Comparison of ENCODE assay signal across 8 mouse cellular contexts in the genomic region with DNA sequence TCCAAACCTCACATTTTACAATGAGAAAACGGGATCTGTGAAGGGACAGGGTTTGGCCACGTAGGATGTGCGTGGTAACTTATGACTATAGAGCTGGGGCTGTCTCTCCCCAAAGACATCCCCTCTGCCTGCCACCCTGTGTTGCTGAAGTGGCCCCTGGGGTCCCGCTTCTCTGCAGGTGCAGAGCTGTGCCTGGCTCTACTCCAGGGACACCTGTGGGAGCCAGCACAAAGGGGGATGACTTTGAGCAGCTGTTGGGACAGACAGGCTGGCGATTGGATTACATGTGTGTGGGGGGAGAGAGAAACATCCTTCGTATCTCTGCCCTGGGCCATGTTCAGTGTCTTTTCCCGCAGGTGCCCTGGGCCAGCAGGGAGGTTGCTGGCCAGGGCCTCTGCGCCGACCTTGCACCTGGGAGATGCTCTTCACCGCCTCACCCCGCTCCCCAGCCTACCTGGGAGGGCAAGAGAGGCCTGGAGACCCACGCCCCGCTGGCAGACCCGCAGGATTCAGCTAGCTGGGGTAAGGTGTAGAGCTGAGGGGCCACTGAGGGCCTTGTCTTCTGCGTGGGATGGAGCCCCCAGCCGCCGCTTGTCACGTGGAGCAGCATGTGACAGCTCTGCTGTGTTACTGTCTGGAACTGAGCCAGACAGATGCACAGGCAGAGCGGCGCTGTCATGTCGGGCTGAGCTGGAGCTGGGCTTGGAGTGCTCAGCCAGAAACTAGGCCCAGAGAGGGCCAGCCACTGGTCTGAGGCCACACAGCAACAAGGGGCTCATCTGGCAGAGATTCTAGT. TPM values are rescaled to one million over a fixed set of nuclear protein-coding genes. Genes with fewer than 3 reads are reported as not detected.
DNase-seq lines count a peak whose midpoint lies in the region; ATAC-seq lines count a peak whose summit lies in the region.

No protein-coding gene starts in this region.

- peak overlapping the region; percentile 58 for H3K9ac ChIP-seq in heart, embryonic 13.5 days
- H3K9ac ChIP-seq in limb, embryonic 15.5 days: no peak overlapping the region

- no peaks in the 10 kb centered on the region for H3K36me3 ChIP-seq in heart, embryonic 13.5 days
- no peaks in the 10 kb centered on the region for H3K36me3 ChIP-seq in limb, embryonic 15.5 days

- no peak for DNase-seq in heart, adult 18-20 months
- peak; percentile 16 to 66 for DNase-seq in spleen, postnatal 4 days (ENCODE audit: low spot score in 2 of 2)
- DNase-seq in spleen, postnatal 14 days (ENCODE audit: low spot score in 2 of 2): no peak
- DNase-seq in thymus, postnatal 4 days: peak; percentile 62

- peak overlapping the region; percentile 27 for H3K4me2 ChIP-seq in heart, embryonic 13.5 days
- no peak overlapping the region for H3K4me2 ChIP-seq in limb, embryonic 15.5 days

- H3K9me3 ChIP-seq in heart, embryonic 13.5 days: no peaks in the 10 kb centered on the region
- no peaks in the 10 kb centered on the region for H3K9me3 ChIP-seq in limb, embryonic 15.5 days

- H3K27me3 ChIP-seq in heart, embryonic 13.5 days (replicated peaks): no peaks in the 10 kb centered on the region
- H3K27me3 ChIP-seq in limb, embryonic 15.5 days: no peaks in the 10 kb centered on the region

- WGBS in heart, embryonic 13.5 days: 67% methylated on average over 21 of the region's 21 CpGs
- WGBS in limb, embryonic 15.5 days: 61% methylated on average over 21 of the region's 21 CpGs

- no peak for ATAC-seq in heart, embryonic 13.5 days (ENCODE audit: extremely low read depth, insufficient number of reproducible peaks, low FRiP score, low TSS enrichment)
- no peak for ATAC-seq in limb, embryonic 15.5 days (ENCODE audit: insufficient number of reproducible peaks, low FRiP score, low TSS enrichment, low read depth)
- no peak for ATAC-seq in monocyte, adult 5-6 weeks (replicated peaks; ENCODE audit: insufficient number of reproducible peaks, low FRiP score, low TSS enrichment, poor library complexity, severe bottlenecking)
- no peak for ATAC-seq in inflammation-experienced regulatory T-cells, adult 6 months

- no peak overlapping the region for H3K4me3 ChIP-seq in heart, embryonic 13.5 days
- no peak overlapping the region for H3K4me3 ChIP-seq in limb, embryonic 15.5 days

- peak overlapping the region; percentile 87 for H3K27ac ChIP-seq in heart, embryonic 13.5 days (replicated peaks)
- H3K27ac ChIP-seq in limb, embryonic 15.5 days: peak overlapping the region; percentile 76

- H3K4me1 ChIP-seq in heart, embryonic 13.5 days: peaks cover 39% of the 10 kb centered on the region
- H3K4me1 ChIP-seq in limb, embryonic 15.5 days: peaks cover 41% of the 10 kb centered on the region

RNA-seq across cellular contexts. Expression of a gene that starts 0.9 kb away (rescaled TPM):
- 2.2 and 2.3 TPM in 2 replicates for polyA plus RNA-seq in heart, embryonic 13.5 days (2015; fragmentation: Nextera tagmentation; extraction: Ambion mirVana)
- total RNA-seq in heart, adult 18-20 months (2021): 1 to 10 TPM; 1.3 to 2.0 TPM
- polyA plus RNA-seq in limb, embryonic 15.5 days (2015; fragmentation: Nextera tagmentation; extraction: Ambion mirVana): 2.7 and 4.2 TPM in 2 replicates
- 54.5 to 74.4 TPM (median 57.2 TPM) in 3 replicates for total RNA-seq in monocyte, adult 5-6 weeks (2017)
- polyA plus RNA-seq in inflammation-experienced regulatory T-cells, adult 6 months (2017; shearing (Covaris generic)): under 1 TPM in 1 of 3 experiments, not detected in 2; 0.36 TPM

RNA-seq across cellular contexts. Expression of a gene that starts 4.5 kb away (rescaled TPM):
- polyA plus RNA-seq in heart, embryonic 13.5 days (2015; fragmentation: Nextera tagmentation; extraction: Ambion mirVana): 12.4 and 13.6 TPM in 2 replicates
- total RNA-seq in heart, adult 18-20 months (2021): 10 to 100 TPM; 17.7 to 23.9 TPM
- 26.1 and 30.5 TPM in 2 replicates for polyA plus RNA-seq in limb, embryonic 15.5 days (2015; fragmentation: Nextera tagmentation; extraction: Ambion mirVana)
- total RNA-seq in monocyte, adult 5-6 weeks (2017): 243 to 349 TPM (median 322 TPM) in 3 replicates
- polyA plus RNA-seq in inflammation-experienced regulatory T-cells, adult 6 months (2017; shearing (Covaris generic)): 10 to 100 TPM; 23.5 to 38.0 (median 26.2) TPM

RNA-seq across cellular contexts. Expression of a gene that starts 17.9 kb away (rescaled TPM):
- polyA plus RNA-seq in heart, embryonic 13.5 days (2015; fragmentation: Nextera tagmentation; extraction: Ambion mirVana): 361 and 400 TPM in 2 replicates
- total RNA-seq in heart, adult 18-20 months (2021): 100 to 1,000 TPM; 489 to 502 TPM
- 244 and 254 TPM in 2 replicates for polyA plus RNA-seq in limb, embryonic 15.5 days (2015; fragmentation: Nextera tagmentation; extraction: Ambion mirVana)
- 27.2 to 46.8 TPM (median 33.1 TPM) in 3 replicates for total RNA-seq in monocyte, adult 5-6 weeks (2017)
- 100 to 1,000 TPM; 219 to 266 (median 256) TPM for polyA plus RNA-seq in inflammation-experienced regulatory T-cells, adult 6 months (2017; shearing (Covaris generic))

RNA-seq across cellular contexts. Expression of a gene that starts 23.5 kb away (rescaled TPM):
- 22.7 and 25.1 TPM in 2 replicates for polyA plus RNA-seq in heart, embryonic 13.5 days (2015; fragmentation: Nextera tagmentation; extraction: Ambion mirVana)
- 1 to 10 TPM; 8.0 to 9.2 TPM for total RNA-seq in heart, adult 18-20 months (2021)
- 46.3 and 52.4 TPM in 2 replicates for polyA plus RNA-seq in limb, embryonic 15.5 days (2015; fragmentation: Nextera tagmentation; extraction: Ambion mirVana)
- total RNA-seq in monocyte, adult 5-6 weeks (2017): 181 to 259 TPM (median 252 TPM) in 3 replicates
- 10 to 100 TPM; 57.2 to 85.0 (median 60.4) TPM for polyA plus RNA-seq in inflammation-experienced regulatory T-cells, adult 6 months (2017; shearing (Covaris generic))

RNA-seq across cellular contexts. Expression of a gene that starts 28.0 kb away (rescaled TPM):
- not detected in 2 replicates for polyA plus RNA-seq in heart, embryonic 13.5 days (2015; fragmentation: Nextera tagmentation; extraction: Ambion mirVana)
- total RNA-seq in heart, adult 18-20 months (2021): under 1 TPM; 0.28 to 0.30 TPM
- polyA plus RNA-seq in limb, embryonic 15.5 days (2015; fragmentation: Nextera tagmentation; extraction: Ambion mirVana): 3.7 and 6.7 TPM in 2 replicates
- not detected in 3 replicates for total RNA-seq in monocyte, adult 5-6 weeks (2017)
- not detected for polyA plus RNA-seq in inflammation-experienced regulatory T-cells, adult 6 months (2017; shearing (Covaris generic))

Comparison
In these comparisons a context has a peak if more than half of its experiments do, and no peak if none do; other contexts are left out.
1. DNase-seq: peak in spleen, postnatal 4 days (2 of 2) and thymus, postnatal 4 days (single experiment); none in heart, adult 18-20 months (0 of 2) and spleen, postnatal 14 days (0 of 2).